Mouse (Mus musculus) layer of hippocampus, adult 8-10 months (tissue): ENCODE data around the gene Cyp27a1. TPM values are rescaled to one million over a fixed set of nuclear protein-coding genes. Genes with fewer than 3 reads are reported as not detected.

Experiments
- DNase-seq, 2 experiments: peaks; one replicate each; pipeline ENCODE4 v3.0.0; 2022; ENCODE audit warnings: low spot score in 2 of 2
- total RNA-seq, 4 experiments: library from RNA; stranded (reverse); gene quantifications; 2 replicates each; pipeline ENCODE4 v1.2.4; 2022

The Cyp27a1 gene
- total RNA-seq, result 1 to 10 TPM; 6.0 to 7.1 (median 7.0) TPM

- DNase-seq, result peak; percentile 16 to 19
Observed at GRCm38 (mm10) chr1:74713099-74713858, at the start of gene Cyp27a1. Cyp27a1 (plus strand) TSS chr1:74713574.

GRCm38 (mm10) chr1:74665153-74665552 lies 48.2 kb upstream of the Cyp27a1 start:
- no peak for DNase-seq

GRCm38 (mm10) chr1:74668371-74668770 lies 45.0 kb upstream of the Cyp27a1 start:
- DNase-seq, result no peak

GRCm38 (mm10) chr1:74672731-74673130 lies 40.6 kb upstream of the Cyp27a1 start:
- no peak for DNase-seq

- no peak for DNase-seq
Observed at GRCm38 (mm10) chr1:74676863-74677262, 36.5 kb upstream of the Cyp27a1 start.

GRCm38 (mm10) chr1:74677843-74678242 lies 35.5 kb upstream of the Cyp27a1 start:
- DNase-seq, result no peak

GRCm38 (mm10) chr1:74687131-74687530 lies 26.2 kb upstream of the Cyp27a1 start:
- no peak for DNase-seq

GRCm38 (mm10) chr1:74693891-74694583 lies 19.3 kb upstream of the Cyp27a1 start:
- no peak for DNase-seq

GRCm38 (mm10) chr1:74695836-74696235 lies 17.5 kb upstream of the Cyp27a1 start:
- no peak for DNase-seq

GRCm38 (mm10) chr1:74697416-74697815 lies 16.0 kb upstream of the Cyp27a1 start:
- DNase-seq, result no peak

- DNase-seq, result no peak
Observed at GRCm38 (mm10) chr1:74698353-74698752, 15.0 kb upstream of the Cyp27a1 start.

GRCm38 (mm10) chr1:74698791-74699190 lies 14.6 kb upstream of the Cyp27a1 start:
- no peak for DNase-seq

GRCm38 (mm10) chr1:74702142-74702553 lies 11.2 kb upstream of the Cyp27a1 start:
- no peak for DNase-seq

GRCm38 (mm10) chr1:74704156-74704555 lies 9.2 kb upstream of the Cyp27a1 start:
- DNase-seq, result peak in 1 of 2 experiments; percentile 29

- DNase-seq, result no peak
Observed at GRCm38 (mm10) chr1:74705016-74705415, 8.4 kb upstream of the Cyp27a1 start.

- no peak for DNase-seq
Observed at GRCm38 (mm10) chr1:74709566-74709965, 3.8 kb upstream of the Cyp27a1 start.

GRCm38 (mm10) chr1:74712046-74712445 lies 1.3 kb upstream of the Cyp27a1 start:
- DNase-seq, result no peak

GRCm38 (mm10) chr1:74712461-74713098 lies 794 bp upstream of the Cyp27a1 start:
- DNase-seq, result no peak

- no peak for DNase-seq
Observed at GRCm38 (mm10) chr1:74713859-74714730, 721 bp downstream of the Cyp27a1 start.

GRCm38 (mm10) chr1:74714967-74715366 lies 1.6 kb downstream of the Cyp27a1 start:
- no peak for DNase-seq

GRCm38 (mm10) chr1:74715468-74715867 lies 2.1 kb downstream of the Cyp27a1 start:
- DNase-seq, result no peak
